ENCODE assay signal across 9 mouse cellular contexts in genomic region chr3:103169771-103170170, GRCm38 (mm10). TPM values are rescaled to one million over a fixed set of nuclear protein-coding genes. Genes with fewer than 3 reads are reported as not detected.
A peak's percentile ranks its signal among the peaks of the same experiment; 100 is the strongest.
DNase-seq lines count a peak whose midpoint lies in the region; ATAC-seq lines count a peak whose summit lies in the region.
"Had no signal": no experiment of that assay in that cellular context is flagged by ENCODE, and none has a peak within 500 bp of the region (broad histone marks: within the 10 kb centered on the region; RNA-seq: fewer than 3 reads in every experiment).

No protein-coding gene starts in this region.

- H3K27me3 ChIP-seq in liver, embryonic 11.5 days (replicated peaks; ENCODE audit: control insufficient read depth, insufficient read depth, low read length) = no peaks in the 10 kb centered on the region
- H3K27me3 ChIP-seq: hindbrain, embryonic 15.5 days had no signal

- ATAC-seq in liver, embryonic 11.5 days (replicated peaks; ENCODE audit: low FRiP score) = no peak

- H3K9ac ChIP-seq in liver, embryonic 11.5 days (ENCODE audit: low read depth, low read length) = no peak overlapping the region
- H3K9ac ChIP-seq: hindbrain, embryonic 15.5 days had no signal

- no peaks in the 10 kb centered on the region for H3K9me3 ChIP-seq in liver, embryonic 11.5 days (ENCODE audit: control insufficient read depth, low read length)
- H3K9me3 ChIP-seq: hindbrain, embryonic 15.5 days had no signal

- no peak overlapping the region for H3K4me2 ChIP-seq in liver, embryonic 11.5 days
- H3K4me2 ChIP-seq: hindbrain, embryonic 15.5 days had no signal

- peaks cover 7% of the 10 kb centered on the region for H3K36me3 ChIP-seq in liver, embryonic 11.5 days (ENCODE audit: control insufficient read depth, insufficient read depth, low read length)

- WGBS in liver, embryonic 11.5 days = 20% methylated on average over 4 of the region's 4 CpGs

- DNase-seq in 416B (ENCODE audit: low read depth) (peak; percentile 91), ES-CJ7 (ENCODE audit: low read depth, low spot score) (peak; percentile 86)
- peak; percentile 92 for DNase-seq in c-Kit-positive CD71-positive TER-119-positive erythroid progenitor cells, embryonic 14.5 days (ENCODE audit: low spot score)
- DNase-seq in frontal cortex, postnatal 25 days (ENCODE audit: low spot score in 2 of 2) = peak; percentile 65 to 78
- peak; percentile 92 for DNase-seq in kidney, postnatal 10 days
- peak; percentile 58 for DNase-seq in liver, embryonic 11.5 days (ENCODE audit: low spot score)
- DNase-seq in retina, postnatal 1 day = peak; percentile 87
- DNase-seq in urinary bladder, adult 18-20 months (ENCODE audit: low spot score in 2 of 2) = peak; percentile 52 to 63

- no peak overlapping the region for H3K27ac ChIP-seq in liver, embryonic 11.5 days (ENCODE audit: low read depth, low read length)
- H3K27ac ChIP-seq: hindbrain, embryonic 15.5 days had no signal

- H3K4me3 ChIP-seq in liver, embryonic 11.5 days (ENCODE audit: low read depth, low read length) = no peak overlapping the region
- H3K4me3 ChIP-seq: hindbrain, embryonic 15.5 days had no signal

- H3K4me1 ChIP-seq in liver, embryonic 11.5 days (replicated peaks; ENCODE audit: control insufficient read depth, insufficient read depth, low read length) = peaks cover 4% of the 10 kb centered on the region; the same call in 1 of the 2 replicates

RNA-seq across cellular contexts. Expression of gene Bcas2, which starts 1.7 kb away (rescaled TPM):
- 272 and 278 TPM in 2 replicates for polyA plus RNA-seq in liver, embryonic 11.5 days (2014; fragmentation: Nextera tagmentation; extraction: Ambion mirVana)
